Mouse (Mus musculus): Measurements from ENCODE around the gene Hbb-bs.
"Not testable (repeated sequence)": the region's sequence is repeated elsewhere in the genome, so short reads cannot be mapped to it uniquely, and the experiment has no call there.

The Hbb-bs gene

DNA sequence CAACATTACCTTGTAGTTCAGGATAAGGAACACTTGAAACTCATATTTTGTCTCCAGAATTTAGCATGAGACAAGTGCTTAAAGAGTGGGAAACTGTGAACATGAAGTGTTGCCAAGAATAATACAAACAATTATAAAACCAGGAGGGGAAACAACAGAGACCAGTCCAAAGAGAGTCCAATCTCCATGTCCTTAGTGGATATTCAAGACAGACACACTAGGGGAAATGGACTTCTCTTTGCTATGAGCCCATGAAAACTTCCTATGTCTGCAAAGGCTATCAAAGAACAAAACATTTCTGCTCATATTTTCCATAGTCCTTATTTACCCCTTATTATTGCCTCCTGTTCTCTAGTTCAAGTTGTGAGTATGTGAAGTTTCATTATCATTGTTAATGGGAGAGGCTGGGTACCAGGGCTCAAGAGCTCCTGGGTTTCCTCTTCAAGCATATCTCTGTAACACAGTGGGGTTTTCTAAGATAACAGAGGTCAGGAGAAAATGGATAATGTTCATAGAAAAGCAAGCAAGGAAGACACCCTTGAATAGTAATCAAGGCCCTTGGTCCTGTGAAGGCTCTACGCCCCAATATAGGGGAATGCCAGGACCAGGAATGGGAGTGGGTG is 16.6 kb downstream of the Hbb-bs start:
- DNase-seq (ENCODE audit: low spot score in 2 of 2): no peak

DNA sequence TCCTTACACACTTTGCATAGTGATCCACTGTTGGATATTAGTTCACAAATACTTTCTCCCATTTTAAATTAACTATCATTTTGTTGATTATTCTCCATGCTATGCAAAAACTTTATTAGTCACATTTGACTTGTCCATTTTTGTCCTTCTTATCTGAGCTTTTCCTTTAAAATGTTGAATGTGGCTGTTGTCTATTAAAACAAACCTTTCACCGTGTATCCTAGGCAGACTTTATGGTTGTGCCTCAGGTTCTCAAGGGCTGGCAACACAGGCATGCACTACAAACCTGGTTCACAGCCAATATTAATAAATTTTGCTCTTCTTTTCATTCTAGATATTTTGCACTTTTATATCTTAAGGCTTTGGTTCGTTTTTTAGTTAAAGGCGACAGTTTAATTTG is 17.1 kb downstream of the Hbb-bs start:
- DNase-seq (ENCODE audit: low spot score in 2 of 2): no peak

DNA sequence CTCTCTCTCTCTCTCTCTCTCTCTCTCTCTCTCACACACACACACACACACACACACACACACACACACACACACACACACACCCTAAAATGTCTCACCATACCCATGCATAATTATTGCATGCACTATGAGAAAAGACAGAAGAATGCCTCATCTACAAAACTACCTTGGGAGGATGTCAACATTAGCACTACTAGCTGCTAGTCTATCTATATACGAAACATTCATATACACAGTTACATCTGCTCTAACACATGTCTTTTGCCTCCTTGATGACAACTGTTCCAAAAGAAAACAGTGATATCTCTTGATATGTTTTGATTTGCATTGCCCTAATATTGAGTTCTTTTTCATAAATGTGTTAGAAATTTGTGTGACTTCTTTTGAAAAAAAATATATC is 17.6 kb downstream of the Hbb-bs start:
- no peak for DNase-seq (ENCODE audit: low spot score in 2 of 2)

DNA sequence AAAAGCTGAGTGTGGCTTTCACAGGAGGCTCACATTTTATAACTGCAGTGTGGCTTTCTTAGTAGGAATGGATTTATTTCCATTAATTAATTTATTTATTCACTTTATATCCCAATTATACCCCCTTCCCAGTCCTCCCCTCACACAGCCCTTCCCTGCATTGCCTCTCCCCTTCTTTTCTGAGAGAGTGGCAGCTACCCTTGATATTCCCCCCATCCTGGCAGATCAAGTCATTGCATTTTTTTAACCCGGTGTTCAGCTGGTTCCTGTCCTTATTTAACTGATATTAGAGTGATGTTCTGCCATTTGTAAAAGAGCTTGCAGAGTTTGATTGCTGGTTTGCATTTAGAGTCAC is 18.1 kb downstream of the Hbb-bs start:
- DNase-seq (ENCODE audit: low spot score in 2 of 2): no peak

DNA sequence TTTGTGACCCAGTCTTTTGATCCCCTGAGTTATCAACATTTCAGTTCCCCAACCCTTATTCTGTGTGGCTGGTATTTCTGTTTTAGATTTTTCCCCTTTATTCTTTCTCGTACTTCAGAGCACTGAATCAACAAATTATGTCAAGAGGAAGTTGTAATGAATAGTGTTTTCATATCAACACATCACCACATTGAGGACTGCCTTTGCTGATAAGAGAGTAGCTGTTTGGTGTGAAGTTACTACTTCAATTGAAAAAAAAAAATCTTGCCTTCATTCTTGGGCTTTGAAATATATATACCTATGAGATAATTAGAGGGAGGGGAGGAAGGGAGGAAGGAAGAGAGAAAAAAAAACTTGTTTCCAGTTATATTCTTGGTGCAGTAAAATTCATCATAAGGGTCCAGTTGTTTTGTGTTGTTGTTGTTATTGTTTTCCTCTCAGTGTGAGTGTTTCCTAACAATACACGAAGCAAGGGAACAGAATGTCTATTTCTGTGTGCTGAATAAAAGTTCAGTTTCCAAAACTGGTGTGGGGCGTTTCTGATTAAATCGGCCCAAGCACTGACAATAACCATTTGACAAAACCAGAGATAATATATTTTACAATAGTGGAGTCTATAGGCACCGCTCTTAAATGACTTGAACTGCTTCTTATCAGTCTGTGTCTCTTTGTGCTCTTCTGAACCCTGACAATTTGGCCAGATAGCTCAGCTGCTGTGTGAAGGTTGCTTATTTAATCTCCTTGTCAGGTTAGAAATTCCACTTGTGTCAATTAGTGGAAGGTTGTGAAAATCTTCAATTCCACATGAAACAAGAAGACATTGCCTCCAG is 18.7 kb downstream of the Hbb-bs start:
- DNase-seq (ENCODE audit: low spot score in 2 of 2): no peak

DNA sequence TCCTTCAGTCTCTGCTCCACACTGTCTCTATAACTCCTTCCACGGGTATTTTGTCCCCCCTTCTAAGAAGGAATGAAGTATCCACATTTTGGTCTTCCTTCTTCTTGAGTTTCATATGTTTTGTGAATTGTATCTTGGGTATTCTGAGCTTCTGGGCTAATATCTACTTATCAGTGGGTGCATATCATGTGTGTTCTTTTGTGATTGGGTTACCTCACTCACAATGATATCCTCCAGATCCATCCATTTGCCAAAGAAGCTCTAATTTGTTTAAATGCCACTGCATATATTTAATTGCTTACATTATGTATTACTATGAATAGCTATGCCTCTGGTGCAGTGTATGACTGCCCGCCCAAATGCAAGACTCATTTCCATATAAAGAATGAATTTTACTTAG is 19.8 kb downstream of the Hbb-bs start:
- not testable (repeated sequence) for DNase-seq (ENCODE audit: low spot score in 2 of 2)

DNA sequence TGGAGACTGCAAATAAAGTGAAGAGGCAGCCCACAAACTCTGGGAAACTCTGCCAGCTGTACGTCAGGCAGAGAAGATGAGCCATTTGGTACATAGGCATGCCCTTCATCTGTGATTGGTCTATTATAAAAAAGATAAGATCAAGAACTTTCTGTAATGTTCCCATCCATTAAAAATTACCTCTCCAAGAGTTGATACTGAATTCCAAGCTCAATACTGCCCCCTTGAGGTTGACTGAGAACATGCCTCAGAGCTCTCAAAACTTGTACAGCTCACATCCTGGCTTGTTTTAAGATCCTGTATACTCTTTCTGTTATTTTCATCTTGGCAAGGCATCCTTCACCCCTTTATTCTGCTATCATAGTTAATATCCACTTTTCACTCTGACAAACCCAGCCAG is 21.0 kb downstream of the Hbb-bs start:
- no peak for DNase-seq (ENCODE audit: low spot score in 2 of 2)

DNA sequence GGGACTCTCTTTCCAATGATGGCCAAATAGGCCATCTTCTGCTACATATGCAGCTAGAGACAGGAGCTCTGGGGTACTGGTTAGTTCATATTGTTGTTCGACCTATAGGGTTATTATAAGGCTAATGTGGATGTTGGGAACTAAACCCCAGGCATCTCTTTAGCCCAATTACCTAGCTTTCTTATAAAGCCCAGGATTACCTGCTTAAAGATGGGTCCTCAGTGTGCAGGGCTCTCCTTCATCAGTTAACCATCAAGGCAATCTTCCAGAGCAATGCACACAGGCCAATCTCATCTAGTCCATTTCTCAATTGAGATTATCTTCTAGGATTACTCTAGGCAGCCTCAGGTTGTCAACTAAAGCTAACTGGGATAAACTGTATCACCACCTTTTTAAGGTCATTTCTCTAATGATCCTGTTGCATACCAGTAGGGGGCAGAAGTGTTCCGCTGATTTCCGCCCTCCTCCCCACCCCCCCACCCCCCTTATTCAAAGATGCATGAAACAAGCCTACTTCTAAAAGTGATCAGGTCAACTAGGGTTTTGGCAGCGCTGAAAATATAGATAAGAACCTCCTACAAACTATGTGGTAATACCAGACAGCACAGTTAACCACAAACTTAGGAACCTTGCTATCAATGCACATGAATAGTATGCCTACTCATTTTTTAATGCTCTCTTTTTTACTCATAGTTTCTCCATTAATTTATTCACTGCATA is 35.1 kb downstream of the Hbb-bs start:
- DNase-seq (ENCODE audit: low spot score in 2 of 2): no peak

DNA sequence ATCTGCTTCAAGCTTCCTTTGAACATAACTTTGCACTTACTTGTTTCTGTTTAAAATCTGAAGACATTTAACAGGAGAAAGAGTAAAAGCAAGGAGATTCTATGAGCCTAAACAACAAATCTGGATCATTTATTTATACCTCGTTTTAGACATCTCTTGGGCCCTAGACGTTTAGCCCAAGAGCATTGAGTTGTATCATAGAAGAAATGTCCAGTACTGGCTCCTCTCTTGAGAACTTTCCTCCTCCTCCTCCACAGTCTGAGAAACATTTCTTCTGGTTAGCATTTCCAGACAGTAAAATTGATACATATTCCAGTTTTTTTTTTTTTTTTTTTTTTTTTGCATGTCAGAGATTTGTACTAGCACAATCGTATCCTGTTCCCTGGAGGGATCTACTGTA is 36.2 kb downstream of the Hbb-bs start, which contains the start of gene Olfr67:
Gene Olfr67, minus strand, starts transcription at position 101 of the 400 bp plus-strand sequence.
- no peak for DNase-seq (ENCODE audit: low spot score in 2 of 2)

DNA sequence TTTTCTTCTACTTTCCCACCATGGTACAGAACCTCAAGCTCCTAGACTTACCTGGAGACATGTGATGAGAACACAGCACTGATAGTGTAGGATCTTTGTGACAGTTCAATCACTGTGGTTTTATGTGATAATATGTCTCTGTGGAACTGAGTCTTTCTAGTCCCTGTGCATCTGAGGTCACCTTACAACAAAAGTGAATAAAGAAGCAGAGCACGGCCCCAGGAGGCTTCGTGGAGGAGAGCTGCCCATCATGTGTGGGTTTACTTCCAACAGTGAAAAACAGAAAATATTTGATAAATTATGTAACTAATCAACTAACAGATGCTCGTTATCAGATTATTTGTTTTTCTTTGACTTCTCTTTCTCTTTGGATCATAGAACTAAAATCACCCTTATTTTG is 48.3 kb downstream of the Hbb-bs start, which contains the start of gene Olfr68:
Gene Olfr68, minus strand, starts transcription at position 101 of the 400 bp plus-strand sequence.
- DNase-seq (ENCODE audit: low spot score in 2 of 2): no peak

DNA sequence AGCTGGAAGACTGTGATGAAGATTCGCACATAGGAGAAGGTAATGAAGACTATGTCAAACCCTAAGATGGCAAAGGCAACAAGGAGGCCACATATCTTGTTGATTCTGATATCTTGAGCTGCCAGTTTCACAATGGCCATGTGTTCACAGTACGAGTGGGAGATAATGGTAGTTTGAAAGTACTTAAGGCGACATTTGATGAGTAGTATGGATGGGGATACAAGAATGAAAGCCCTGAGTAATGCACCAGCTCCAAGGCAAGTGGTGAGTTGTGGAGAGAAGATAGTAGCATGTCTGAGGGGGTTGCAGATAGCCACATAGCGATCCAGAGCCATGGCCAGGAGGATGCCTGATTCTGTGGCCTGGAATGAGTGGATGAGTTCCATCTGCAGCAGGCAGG is 50.2 kb downstream of the Hbb-bs start:
- DNase-seq (ENCODE audit: low spot score in 2 of 2): not testable (repeated sequence)

Measured in frontal cortex, postnatal 25 days (tissue).